Comparison of ENCODE assay signal across 12 mouse cellular contexts in the genomic region with DNA sequence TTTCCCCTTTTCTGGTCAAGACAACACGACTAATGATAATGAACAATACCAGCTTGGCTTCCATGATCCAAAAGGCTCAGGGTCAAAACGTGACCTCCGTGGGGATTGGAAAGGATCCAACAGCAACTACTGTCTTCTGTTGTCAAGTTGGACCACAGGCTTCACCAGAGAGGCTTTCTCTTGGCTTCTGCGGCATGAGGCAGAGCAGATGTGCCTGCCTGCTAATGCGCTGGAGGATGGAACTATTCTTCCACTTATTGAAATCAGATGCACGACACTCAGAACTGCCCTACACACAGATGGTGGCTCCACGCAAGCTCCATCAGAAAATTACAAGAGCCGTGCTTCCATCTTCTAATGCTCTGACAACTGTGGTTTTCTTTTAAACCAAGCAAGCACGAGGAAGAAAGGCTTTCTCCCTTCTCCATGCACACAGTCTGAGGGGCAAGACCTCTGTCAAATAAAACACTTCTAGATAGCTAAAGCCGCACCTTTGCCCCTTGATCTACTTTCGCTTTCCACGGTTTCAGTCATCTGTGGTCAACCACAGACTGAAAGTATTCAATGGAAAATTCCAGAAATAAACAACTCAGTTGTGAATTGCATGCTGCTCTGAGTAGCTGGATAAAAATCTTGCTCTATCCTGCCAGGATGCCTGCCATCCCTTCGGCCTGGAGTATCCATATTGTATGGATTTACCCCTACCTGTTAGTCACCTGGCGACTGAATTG. TPM values are rescaled to one million over a fixed set of nuclear protein-coding genes. Genes with fewer than 3 reads are reported as not detected.
DNase-seq lines count a peak whose midpoint lies in the region; ATAC-seq and TF ChIP-seq lines count a peak whose summit lies in the region.
"Had no signal": no experiment of that assay in that cellular context is flagged by ENCODE, and none has a peak within 500 bp of the region (broad histone marks: within the 10 kb centered on the region; RNA-seq: fewer than 3 reads in every experiment).

No protein-coding gene starts in this region.

- no peak for TF ChIP-seq POLR2A in limb, embryonic 14.5 days (IDR thresholded peaks at IDR 0.05; ENCODE audit: borderline replicate concordance, extremely low read depth, insufficient read depth, insufficient read length)

- DNase-seq in limb, embryonic 14.5 days (ENCODE audit: low spot score), result peak; percentile 51
- no peak for DNase-seq in limb, embryonic 10.5 days (ENCODE audit: low spot score)
- peak; percentile 73 for DNase-seq in kidney, postnatal 0 days (ENCODE audit: low spot score)
- DNase-seq in skeletal muscle tissue, adult 2 months (ENCODE audit: low read depth, low spot score), result peak; percentile 18
- no peak for DNase-seq in hindbrain, embryonic 14.5 days (ENCODE audit: low spot score)
- no peak for DNase-seq in adrenal gland, postnatal 14 days
- DNase-seq: cerebellum, adult 9-11 months had no signal

- no peak overlapping the region for H3K9ac ChIP-seq in limb, embryonic 14.5 days (ENCODE audit: low read depth, low read length, severe bottlenecking)
- no peak overlapping the region; the same call in 1 of the 2 replicates for H3K9ac ChIP-seq in embryonic facial prominence, embryonic 13.5 days
- H3K9ac ChIP-seq in kidney, postnatal 0 days (ENCODE audit: low read depth, low read length), result no peak overlapping the region
- no peak overlapping the region for H3K9ac ChIP-seq in hindbrain, embryonic 14.5 days
- H3K9ac ChIP-seq: forebrain, embryonic 12.5 days had no signal

- no peaks in the 10 kb centered on the region for H3K36me3 ChIP-seq in limb, embryonic 14.5 days (ENCODE audit: control insufficient read depth, insufficient read depth, low read length)
- H3K36me3 ChIP-seq in limb, embryonic 10.5 days, result no peaks in the 10 kb centered on the region
- H3K36me3 ChIP-seq in embryonic facial prominence, embryonic 13.5 days, result no peaks in the 10 kb centered on the region
- no peaks in the 10 kb centered on the region for H3K36me3 ChIP-seq in kidney, postnatal 0 days (ENCODE audit: insufficient read depth, low read length)
- no peaks in the 10 kb centered on the region for H3K36me3 ChIP-seq in hindbrain, embryonic 14.5 days (replicated peaks; ENCODE audit: control insufficient read depth, insufficient read depth)
- H3K36me3 ChIP-seq: forebrain, embryonic 12.5 days; heart, embryonic 10.5 days had no signal

- H3K9me3 ChIP-seq in limb, embryonic 14.5 days (ENCODE audit: control insufficient read depth, low read length), result no peaks in the 10 kb centered on the region
- H3K9me3 ChIP-seq in limb, embryonic 10.5 days (replicated peaks), result no peaks in the 10 kb centered on the region
- no peaks in the 10 kb centered on the region for H3K9me3 ChIP-seq in embryonic facial prominence, embryonic 13.5 days
- no peaks in the 10 kb centered on the region for H3K9me3 ChIP-seq in kidney, postnatal 0 days (replicated peaks; ENCODE audit: low read length)
- no peaks in the 10 kb centered on the region for H3K9me3 ChIP-seq in hindbrain, embryonic 14.5 days (ENCODE audit: control insufficient read depth, low read length)
- H3K9me3 ChIP-seq: forebrain, embryonic 12.5 days; heart, embryonic 10.5 days had no signal

- no peak overlapping the region for H3K4me3 ChIP-seq in limb, embryonic 14.5 days (replicated peaks; ENCODE audit: low read length)
- no peak overlapping the region for H3K4me3 ChIP-seq in limb, embryonic 10.5 days
- H3K4me3 ChIP-seq in embryonic facial prominence, embryonic 13.5 days, result no peak overlapping the region
- H3K4me3 ChIP-seq in kidney, postnatal 0 days (replicated peaks; ENCODE audit: low read depth, low read length), result no peak overlapping the region
- no peak overlapping the region for H3K4me3 ChIP-seq in hindbrain, embryonic 14.5 days (replicated peaks; ENCODE audit: low read length)
- H3K4me3 ChIP-seq: forebrain, embryonic 12.5 days; heart, embryonic 10.5 days had no signal

- 54% methylated on average over 14 of the region's 14 CpGs for WGBS in limb, embryonic 14.5 days
- 73% methylated on average over 14 of the region's 14 CpGs for WGBS in limb, embryonic 10.5 days
- WGBS in embryonic facial prominence, embryonic 13.5 days, result 35% methylated on average over 14 of the region's 14 CpGs
- 51% methylated on average over 14 of the region's 14 CpGs for WGBS in kidney, postnatal 0 days
- WGBS in hindbrain, embryonic 14.5 days, result 77% methylated on average over 14 of the region's 14 CpGs

- no peak overlapping the region for H3K27ac ChIP-seq in limb, embryonic 14.5 days (replicated peaks; ENCODE audit: low read depth, low read length)
- H3K27ac ChIP-seq in limb, embryonic 10.5 days, result no peak overlapping the region
- peak overlapping the region; percentile 75 for H3K27ac ChIP-seq in embryonic facial prominence, embryonic 13.5 days
- H3K27ac ChIP-seq in kidney, postnatal 0 days, result no peak overlapping the region
- H3K27ac ChIP-seq in hindbrain, embryonic 14.5 days, result no peak overlapping the region
- H3K27ac ChIP-seq: forebrain, embryonic 12.5 days; heart, embryonic 10.5 days had no signal

- H3K27me3 ChIP-seq in limb, embryonic 14.5 days (ENCODE audit: control insufficient read depth, insufficient read depth, low read length), result no peaks in the 10 kb centered on the region
- no peaks in the 10 kb centered on the region for H3K27me3 ChIP-seq in limb, embryonic 10.5 days (ENCODE audit: low read depth, poor library complexity, severe bottlenecking)
- H3K27me3 ChIP-seq in embryonic facial prominence, embryonic 13.5 days, result no peaks in the 10 kb centered on the region
- no peaks in the 10 kb centered on the region for H3K27me3 ChIP-seq in kidney, postnatal 0 days (ENCODE audit: insufficient read depth, low read length)
- H3K27me3 ChIP-seq in hindbrain, embryonic 14.5 days (ENCODE audit: control insufficient read depth, insufficient read depth, low read length), result no peaks in the 10 kb centered on the region
- H3K27me3 ChIP-seq: forebrain, embryonic 12.5 days had no signal

- peaks cover 11% of the 10 kb centered on the region for H3K4me1 ChIP-seq in limb, embryonic 14.5 days (ENCODE audit: control insufficient read depth, insufficient read depth, low read length)
- H3K4me1 ChIP-seq in limb, embryonic 10.5 days, result peaks cover 10% of the 10 kb centered on the region; the same call in 1 of the 2 replicates
- H3K4me1 ChIP-seq in embryonic facial prominence, embryonic 13.5 days, result peaks cover 44% of the 10 kb centered on the region
- H3K4me1 ChIP-seq in kidney, postnatal 0 days (replicated peaks; ENCODE audit: insufficient read depth, low read length), result no peaks in the 10 kb centered on the region
- H3K4me1 ChIP-seq in hindbrain, embryonic 14.5 days (replicated peaks; ENCODE audit: control insufficient read depth, insufficient read depth, low read length), result no peaks in the 10 kb centered on the region
- H3K4me1 ChIP-seq: forebrain, embryonic 12.5 days; heart, embryonic 10.5 days had no signal

- ATAC-seq in limb, embryonic 14.5 days (ENCODE audit: low FRiP score, low read depth), result no peak
- ATAC-seq in embryonic facial prominence, embryonic 13.5 days (ENCODE audit: insufficient number of reproducible peaks, insufficient read depth, low FRiP score, low TSS enrichment, low read depth), result no peak
- ATAC-seq in kidney, postnatal 0 days (replicated peaks; ENCODE audit: low FRiP score, low read depth), result no peak
- no peak for ATAC-seq in hindbrain, embryonic 14.5 days (ENCODE audit: low FRiP score)
- ATAC-seq: inflammation-experienced regulatory T-cells, adult 6 months had no signal

- H3K4me2 ChIP-seq in limb, embryonic 14.5 days (replicated peaks; ENCODE audit: low read depth, low read length, severe bottlenecking), result no peak overlapping the region
- peak overlapping the region; percentile 39 for H3K4me2 ChIP-seq in embryonic facial prominence, embryonic 13.5 days
- H3K4me2 ChIP-seq in kidney, postnatal 0 days (ENCODE audit: low read length), result no peak overlapping the region; the same call in none of the 2 replicates
- no peak overlapping the region for H3K4me2 ChIP-seq in hindbrain, embryonic 14.5 days (replicated peaks)
- H3K4me2 ChIP-seq: forebrain, embryonic 12.5 days had no signal

- no peak for TF ChIP-seq CTCF in kidney, postnatal 0 days (IDR thresholded peaks at IDR 0.05; ENCODE audit: low read depth)

RNA-seq across cellular contexts. Expression of a gene that starts 20.8 kb away (rescaled TPM):
- 42.0 and 49.1 TPM in 2 replicates for polyA plus RNA-seq in limb, embryonic 14.5 days (2012; rRNA removed)
- 14.6 and 16.1 TPM in 2 replicates for polyA plus RNA-seq in limb, embryonic 14.5 days (2014; fragmentation: Nextera tagmentation; extraction: Ambion mirVana)
- polyA plus RNA-seq in limb, embryonic 10.5 days (2016; fragmentation: Nextera tagmentation; extraction: Ambion mirVana), result 0.87 and 2.7 TPM in 2 replicates
- 10.9 and 12.4 TPM in 2 replicates for polyA plus RNA-seq in embryonic facial prominence, embryonic 13.5 days (2015; fragmentation: Nextera tagmentation; extraction: Ambion mirVana)
- 3.0 TPM in 2 replicates for polyA plus RNA-seq in kidney, postnatal 0 days (2015; fragmentation: Nextera tagmentation; extraction: Ambion mirVana)
- polyA plus RNA-seq in hindbrain, embryonic 14.5 days (2014; fragmentation: Nextera tagmentation; extraction: Ambion mirVana), result 0.29 TPM in 2 replicates
- total RNA-seq in adrenal gland, postnatal 14 days (2021), result 2.8 and 3.6 TPM in 2 replicates
- total RNA-seq: megakaryocyte, adult 5-6 weeks had no signal

Comparison
In these comparisons a context has a peak if more than half of its experiments do, and no peak if none do; other contexts are left out.
1. DNase-seq: peak in limb, embryonic 14.5 days (single experiment), kidney, postnatal 0 days (single experiment) and skeletal muscle tissue, adult 2 months (single experiment); none in limb, embryonic 10.5 days (single experiment), hindbrain, embryonic 14.5 days (single experiment) and adrenal gland, postnatal 14 days (single experiment).